Mouse (Mus musculus) limb, embryonic 14.5 days (tissue): ENCODE measurements around the gene Ints5. TPM values are rescaled to one million over a fixed set of nuclear protein-coding genes. Genes with fewer than 3 reads are reported as not detected.

ENCODE experiments used
- ATAC-seq: fragments of 200-750 bp; cut with Nextera tagmentation; 2 replicates; pipeline ENCODE4 v1.8.0; 2017; ENCODE audit warnings: low read depth, moderate number of reproducible peaks, moderate TSS enrichment; ENCODE audit not compliant: low FRiP score
- DNase-seq: peaks from one replicate; pipeline ENCODE4 v3.0.0-alpha.2; 2015; ENCODE audit warnings: low spot score
- H3K27ac ChIP-seq: fragments of 300-500 bp; sonication (generic); replicated peaks from 2 replicates; pipeline ENCODE4 v1.5.1; 2014; ENCODE audit warnings: low read depth, mild to moderate bottlenecking, low read length, moderate library complexity, mixed read lengths
- H3K27me3 ChIP-seq: fragments of 300-500 bp; sonication (generic); 2 replicates; pipeline ENCODE4 v1.6.1; 2014; ENCODE audit warnings: low read length, mixed read lengths; ENCODE audit not compliant: control insufficient read depth, insufficient read depth
- H3K36me3 ChIP-seq: fragments of 300-500 bp; sonication (generic); 2 replicates; pipeline ENCODE4 v1.6.1; 2014; ENCODE audit warnings: mild to moderate bottlenecking, low read length, moderate library complexity, mixed read lengths; ENCODE audit not compliant: control insufficient read depth, insufficient read depth
- H3K4me1 ChIP-seq: fragments of 300-500 bp; sonication (generic); 2 replicates; pipeline ENCODE4 v1.6.1; 2014; ENCODE audit warnings: antibody characterized with exemption, low read length, mixed read lengths; ENCODE audit not compliant: control insufficient read depth, insufficient read depth
- H3K4me2 ChIP-seq: fragments of 300-500 bp; sonication (generic); replicated peaks from 2 replicates; pipeline ENCODE4 v1.6.1; 2014; ENCODE audit warnings: low read depth, mild to moderate bottlenecking, low read length, moderate library complexity; ENCODE audit not compliant: severe bottlenecking
- H3K4me3 ChIP-seq: fragments of 300-500 bp; sonication (generic); replicated peaks from 2 replicates; pipeline ENCODE4 v1.5.1; 2014; ENCODE audit warnings: low read length
- H3K9ac ChIP-seq: fragments of 300-500 bp; sonication (generic); 2 replicates; pipeline ENCODE4 v1.6.1; 2014; ENCODE audit warnings: mild to moderate bottlenecking, low read depth, low read length, moderate library complexity; ENCODE audit not compliant: severe bottlenecking
- H3K9me3 ChIP-seq: fragments of 300-500 bp; sonication (generic); 2 replicates; pipeline ENCODE4 v1.6.1; 2016; ENCODE audit warnings: low read length; ENCODE audit not compliant: control insufficient read depth
- POLR2A ChIP-seq: fragments of 200-500 bp; IDR thresholded peaks from 2 replicates; pipeline ENCODE4 v1.8.0; 2012; ENCODE audit warnings: inconsistent platforms, mild to moderate bottlenecking, moderate library complexity, borderline replicate concordance; ENCODE audit not compliant: insufficient read depth, insufficient read length; ENCODE audit errors: extremely low read depth
- WGBS: fragments of 180-500 bp; shearing (Covaris S2); extraction: QIAGEN DNeasy Blood & Tissue Kit; methylation state at CpG from one replicate; pipeline ENCODE4 v1.1.7; 2014; 5-methylcytosine and 5-hydroxymethylcytosine counted together
- polyA plus RNA-seq, 2 experiments: library from polyadenylated mRNA; depleted of rRNA in 1 of 2; stranded (reverse) in 1 of 2; unstranded in 1 of 2; fragments of >200 nt; fragmentation: Nextera tagmentation in 1 of 2; extraction: Ambion mirVana in 1 of 2; gene quantifications; 2 replicates each; pipeline versions ENCODE4 v1.2.1 to v1.2.3; 2012 to 2014

The Ints5 gene
- polyA plus RNA-seq, 2 experiments: 33.4 to 34.5 TPM

- Histone ChIP-seq H3K27me3 (no peaks in the 10 kb centered on the region), H3K4me2 (no peak overlapping the region), H3K9ac (no peak overlapping the region), H3K4me3 (no peak overlapping the region), H3K9me3 (no peaks in the 10 kb centered on the region), H3K36me3 (peaks cover 39% of the 10 kb centered on the region), H3K27ac (no peak overlapping the region), H3K4me1 (peaks cover 13% of the 10 kb centered on the region)
- DNase-seq (no peak), ATAC-seq (no peak)
- TF ChIP-seq POLR2A: no peak
- 91% methylated on average over 3 of the region's 3 CpGs for WGBS
These were observed 26.2 kb downstream of the Ints5 start for GRCm38 (mm10) chr19:8919000-8919399.

- Histone ChIP-seq H3K4me1 (peaks cover 13% of the 10 kb centered on the region), H3K4me3 (peak overlapping the region; percentile 79), H3K9ac (peak overlapping the region; percentile 77; the same call in 1 of the 2 replicates), H3K4me2 (peak overlapping the region; percentile 91), H3K9me3 (no peaks in the 10 kb centered on the region), H3K36me3 (peaks cover 32% of the 10 kb centered on the region), H3K27ac (peak overlapping the region; percentile 86), H3K27me3 (no peaks in the 10 kb centered on the region)
- DNase-seq (no peak), ATAC-seq (no peak)
- no peak for TF ChIP-seq POLR2A
- WGBS: 72% methylated on average over 6 of the region's 6 CpGs
These were observed 26.9 kb downstream of the Ints5 start for GRCm38 (mm10) chr19:8919684-8920072.

- peaks cover 13% of the 10 kb centered on the region for H3K4me1 ChIP-seq
- 4% methylated on average over 30 of the region's 50 CpGs for WGBS
- TF ChIP-seq POLR2A: peak; percentile 57; the same call in 1 of the 2 replicates
- H3K4me3 ChIP-seq: peak within 1 kb of the TSS; percentile 79
- peaks cover 29% of the 10 kb centered on the region for H3K36me3 ChIP-seq
- DNase-seq: peak; percentile 93
- H3K4me2 ChIP-seq: peak within 1 kb of the TSS; percentile 91
- no peaks in the 10 kb centered on the region for H3K27me3 ChIP-seq
- peak within 1 kb of the TSS; percentile 77 for H3K9ac ChIP-seq
- no peaks in the 10 kb centered on the region for H3K9me3 ChIP-seq
- peak within 1 kb of the TSS; percentile 86 for H3K27ac ChIP-seq
- ATAC-seq: peak; percentile 97
These were observed 27.4 kb downstream of the Ints5 start, which contains the start of gene B3gat3 for GRCm38 (mm10) chr19:8920073-8920736. Gene B3gat3, plus strand, starts transcription at chr19:8920374.

- Histone ChIP-seq H3K36me3 (peaks cover 29% of the 10 kb centered on the region), H3K9me3 (no peaks in the 10 kb centered on the region), H3K27me3 (no peaks in the 10 kb centered on the region), H3K27ac (peak overlapping the region; percentile 86), H3K4me1 (peaks cover 13% of the 10 kb centered on the region), H3K9ac (peak overlapping the region; percentile 77), H3K4me2 (peak overlapping the region; percentile 91), H3K4me3 (peak overlapping the region; percentile 79)
- WGBS: under 1% methylated on average over 6 of the region's 6 CpGs
- ATAC-seq (no peak), DNase-seq (peak; percentile 68)
- TF ChIP-seq POLR2A: no peak
These were observed 28.1 kb downstream of the Ints5 start for GRCm38 (mm10) chr19:8920836-8921291.

- ATAC-seq (no peak), DNase-seq (no peak)
- no peak for TF ChIP-seq POLR2A
- Histone ChIP-seq H3K27ac (no peak overlapping the region), H3K9me3 (no peaks in the 10 kb centered on the region), H3K9ac (no peak overlapping the region), H3K4me3 (no peak overlapping the region), H3K4me2 (no peak overlapping the region), H3K27me3 (no peaks in the 10 kb centered on the region), H3K4me1 (peaks cover 13% of the 10 kb centered on the region), H3K36me3 (peaks cover 29% of the 10 kb centered on the region)
- WGBS: 71% methylated on average over 9 of the region's 9 CpGs
These were observed 28.9 kb downstream of the Ints5 start for GRCm38 (mm10) chr19:8921741-8922140.

GRCm38 (mm10) chr19:8926766-8927165 is 34.0 kb downstream of the Ints5 start:
- Histone ChIP-seq H3K4me2 (no peak overlapping the region), H3K9me3 (no peaks in the 10 kb centered on the region), H3K4me3 (no peak overlapping the region), H3K9ac (no peak overlapping the region), H3K4me1 (peaks cover 14% of the 10 kb centered on the region), H3K36me3 (peaks cover 43% of the 10 kb centered on the region), H3K27me3 (no peaks in the 10 kb centered on the region), H3K27ac (no peak overlapping the region)
- TF ChIP-seq POLR2A: no peak
- ATAC-seq: no peak
- DNase-seq: no peak
- WGBS: 90% methylated on average over 2 of the region's 2 CpGs
